Mouse (Mus musculus): ENCODE measurements around the gene Sbp. TPM values are rescaled to one million over a fixed set of nuclear protein-coding genes. Genes with fewer than 3 reads are reported as not detected.

The Sbp gene
- total RNA-seq, 4 experiments from 2014 or later: not detected

DNA sequence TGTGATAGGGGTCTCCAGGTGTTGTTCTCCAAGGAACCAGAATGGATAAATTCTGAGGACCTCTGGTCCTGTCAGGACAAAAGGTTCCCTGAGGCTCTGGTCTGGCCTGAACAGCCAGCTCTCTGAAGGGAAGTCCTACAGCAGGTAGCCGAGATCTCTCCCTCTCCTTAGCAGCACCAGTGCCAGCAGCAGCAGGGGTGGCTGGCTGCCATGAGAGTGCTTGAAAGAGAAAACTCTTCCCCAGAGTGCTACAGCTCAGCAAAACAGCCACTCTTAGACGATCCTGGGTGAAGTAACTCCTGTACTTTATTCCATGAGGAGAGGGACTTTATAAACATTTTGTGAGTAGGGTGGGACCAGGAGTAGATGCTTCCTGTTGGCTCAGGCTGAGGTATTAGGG lies 48.3 kb downstream of the Sbp start:
- DNase-seq (ENCODE audit: low spot score in 2 of 2): no peak

DNA sequence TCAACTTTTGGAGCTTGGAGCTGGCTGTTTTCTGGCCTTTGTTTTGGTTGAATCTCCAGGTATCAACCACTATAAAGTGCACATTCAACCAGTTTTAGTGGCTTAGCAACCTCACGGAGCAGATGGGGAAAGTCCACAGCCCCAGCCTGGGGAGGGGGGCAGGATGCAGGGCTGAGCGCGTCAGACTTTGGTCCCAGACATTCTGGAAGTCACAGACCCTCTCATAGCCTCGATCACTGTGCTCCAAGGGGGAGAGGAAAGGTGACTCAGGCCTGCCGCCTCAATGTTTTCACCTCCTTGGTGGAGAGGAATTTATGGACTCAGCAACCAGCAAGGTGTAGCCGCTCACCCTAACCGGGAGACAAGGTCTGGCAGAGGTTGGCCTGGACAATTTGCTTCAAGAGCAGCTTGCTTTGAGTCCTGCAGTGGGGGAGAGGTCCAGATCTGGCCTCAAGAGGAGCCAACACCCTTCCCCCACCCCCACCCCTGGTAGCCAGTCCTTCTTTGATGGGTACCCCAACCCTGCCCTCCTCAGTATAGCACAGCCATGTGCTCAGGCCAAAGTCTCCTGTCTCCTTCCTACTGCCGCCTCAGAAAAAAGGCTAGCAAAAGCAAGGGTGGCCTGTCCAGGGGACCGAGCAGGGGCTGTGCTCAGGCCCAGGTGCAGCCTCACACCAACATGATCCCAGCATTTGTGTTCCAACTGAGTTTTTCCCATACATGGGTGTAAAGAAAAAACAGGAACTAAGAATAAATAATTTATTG lies 51.5 kb downstream of the Sbp start:
- DNase-seq (ENCODE audit: low spot score in 2 of 2): no peak

DNA sequence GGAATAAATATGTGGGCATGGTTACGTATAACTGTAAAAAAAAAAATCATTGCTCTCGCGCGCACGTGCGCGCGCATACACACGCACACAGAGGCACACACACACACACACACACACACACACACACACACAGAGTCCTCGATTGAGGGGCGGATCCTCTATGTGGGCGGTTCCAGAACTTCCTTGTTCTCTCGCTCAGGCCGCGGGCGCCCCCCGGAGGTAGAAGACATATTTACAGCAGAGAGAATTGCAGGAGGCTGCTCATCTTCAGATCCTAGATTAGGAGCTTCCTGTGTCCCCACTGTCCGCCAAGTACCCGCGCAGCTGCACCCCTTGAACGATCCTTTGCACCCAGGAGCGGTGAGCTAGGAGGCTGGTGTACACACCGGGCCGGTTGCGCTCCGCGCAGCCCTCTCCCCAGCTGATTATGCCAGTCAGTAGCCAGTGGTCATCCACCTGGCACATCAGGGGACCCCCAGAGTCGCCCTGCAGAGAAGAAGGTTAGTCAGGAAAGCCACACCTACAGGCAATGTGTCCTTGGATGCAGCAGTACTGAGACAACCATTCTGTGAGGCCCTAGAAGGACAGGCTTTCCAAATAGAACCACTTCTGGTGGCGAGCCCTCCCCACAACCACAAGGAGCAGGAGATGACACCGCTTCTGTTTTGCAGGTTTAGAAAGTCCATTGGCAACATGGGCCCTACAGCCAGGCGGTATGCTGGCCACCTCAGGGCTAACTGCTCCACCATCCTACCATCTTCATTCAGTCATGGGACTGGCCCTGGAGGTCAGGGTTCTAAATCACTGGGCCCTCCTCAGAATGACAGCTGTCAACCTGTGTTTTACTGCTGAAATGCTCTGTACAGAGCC lies 52.3 kb downstream of the Sbp start:
- peak; percentile 88 to 95 for DNase-seq (ENCODE audit: low spot score in 2 of 2)

DNA sequence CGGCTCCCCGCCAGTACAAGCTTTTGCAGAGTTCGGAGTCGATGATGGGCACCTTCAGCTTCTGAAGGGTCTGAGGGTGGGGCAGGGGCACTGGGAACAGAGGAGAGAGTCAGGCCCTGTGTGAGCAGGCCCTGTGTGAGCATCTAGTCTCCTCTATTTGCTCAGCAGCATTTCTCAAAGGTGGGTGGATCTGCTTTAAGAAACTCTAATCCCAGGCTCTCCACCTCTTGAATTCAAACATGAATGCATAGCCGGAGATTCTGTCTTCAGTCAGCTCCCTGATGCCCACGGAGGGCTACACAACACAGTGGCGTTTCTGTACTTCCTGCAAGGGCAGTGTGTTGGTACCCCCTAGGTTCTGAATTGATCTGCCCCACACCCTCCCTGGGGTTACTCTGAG lies 53.2 kb downstream of the Sbp start:
- no peak for DNase-seq (ENCODE audit: low spot score in 2 of 2)

Other genes with a start within 250 kb of the Sbp start
- gene 1520401A03Rik, start 218.9 kb upstream of the Sbp start, total RNA-seq (2022): under 1 TPM; 0.16 to 0.81 (median 0.32) TPM
- 1 to 10 TPM; 4.3 to 5.2 (median 4.7) TPM for gene Pkmyt1, start 215.3 kb upstream of the Sbp start, total RNA-seq (2022)
- 10 to 100 TPM; 53.1 to 56.9 (median 53.6) TPM for gene Paqr4, start 200.8 kb upstream of the Sbp start, total RNA-seq (2022)
- gene Kremen2, start 195.8 kb upstream of the Sbp start, total RNA-seq (2022): 1 to 10 TPM in 1 of 4 experiments, under 1 TPM in 3; 0.51 to 1.3 (median 0.68) TPM
- gene Flywch1, start 170.1 kb upstream of the Sbp start, total RNA-seq (2022): 100 to 1,000 TPM; 324 to 395 (median 358) TPM
- gene Flywch2, start 155.6 kb upstream of the Sbp start, total RNA-seq (2022): 10 to 100 TPM in 2 of 4 experiments, 1 to 10 TPM in 2; 8.1 to 11.7 (median 10.1) TPM
- 100 to 1,000 TPM; 503 to 777 (median 666) TPM for gene Srrm2, start 151.1 kb upstream of the Sbp start, total RNA-seq (2022)
- 100 to 1,000 TPM; 314 to 381 (median 345) TPM for gene Elob, start 112.5 kb upstream of the Sbp start, total RNA-seq (2022)
- under 1 TPM in 1 of 4 experiments, not detected in 3; 0.38 TPM for gene Prss33, start 105.6 kb upstream of the Sbp start, total RNA-seq (2022)
- gene Prss32, start 97.8 kb upstream of the Sbp start, total RNA-seq (2022): not detected
- 1 to 10 TPM; 1.8 to 2.3 (median 2.0) TPM for gene Prss41, start 97.5 kb upstream of the Sbp start, total RNA-seq (2022)
- gene Prss21, start 73.6 kb upstream of the Sbp start, total RNA-seq (2022): not detected
- not detected for gene Dcpp1, start 60.8 kb upstream of the Sbp start, total RNA-seq (2022)
- gene Dcpp2, start 60.8 kb upstream of the Sbp start, total RNA-seq (2022): not detected
- not detected for gene Dcpp3, start 24.2 kb upstream of the Sbp start, total RNA-seq (2022)
- gene Sbpl, start 13.6 kb downstream of the Sbp start, total RNA-seq (2022): not detected
- gene Prss30, start 38.9 kb downstream of the Sbp start, total RNA-seq (2022): under 1 TPM in 1 of 4 experiments, not detected in 3; 0.45 TPM
- gene Prss22, start 56.4 kb downstream of the Sbp start, total RNA-seq (2022): under 1 TPM in 1 of 4 experiments, not detected in 3; 0.33 TPM
- gene Prss27, start 96.5 kb downstream of the Sbp start, total RNA-seq (2022): not detected
- 10 to 100 TPM; 24.5 to 28.2 (median 24.8) TPM for gene Kctd5, start 131.8 kb downstream of the Sbp start, total RNA-seq (2022)
- 100 to 1,000 TPM in 3 of 4 experiments, 10 to 100 TPM in 1; 95.3 to 124 (median 108) TPM for gene Pdpk1, start 209.3 kb downstream of the Sbp start, total RNA-seq (2022)
- 10 to 100 TPM; 35.7 to 55.8 (median 40.5) TPM for gene Amdhd2, start 222.1 kb downstream of the Sbp start, total RNA-seq (2022)
- gene Atp6v0c, start 228.0 kb downstream of the Sbp start, total RNA-seq (2022): 1,000 to 10,000 TPM in 3 of 4 experiments, 100 to 1,000 TPM in 1; 996 to 1,139 (median 1,074) TPM